Mouse (Mus musculus): Measurements from ENCODE around the gene Sectm1b.

DNA sequence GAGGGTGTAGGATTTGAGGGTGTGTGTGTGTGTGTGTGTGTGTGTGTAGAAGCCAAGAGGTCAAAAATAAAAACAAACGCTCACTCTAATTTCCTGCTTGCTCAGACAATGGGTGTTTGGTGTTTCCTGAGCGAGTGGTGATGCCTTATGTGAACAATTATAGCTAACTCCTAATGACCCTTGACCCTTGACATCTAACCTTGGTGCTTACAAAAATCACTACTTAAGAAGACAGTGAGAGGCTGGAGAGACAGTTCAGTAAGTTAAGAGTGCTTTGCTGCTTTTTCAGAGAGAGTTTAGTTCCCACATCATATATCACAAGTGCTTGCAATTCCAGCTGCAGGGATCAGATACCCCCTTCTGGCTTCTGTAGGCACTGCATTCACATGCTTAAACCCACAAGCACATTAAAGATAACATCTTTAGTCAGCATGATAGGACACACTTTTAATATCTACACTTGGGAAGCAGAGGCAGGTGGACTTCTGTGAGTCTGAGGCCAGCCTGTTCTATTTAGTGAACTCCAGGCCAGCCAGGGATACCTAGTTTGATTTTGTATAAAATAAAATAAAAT is 15.5 kb downstream of the Sectm1b start:
- TF ChIP-seq CTCF (IDR thresholded peaks at IDR 0.05; ENCODE audit: low read depth): peak; percentile 40
- TF ChIP-seq EP300 (IDR thresholded peaks at IDR 0.05; ENCODE audit: low read depth): no peak

Data from liver, embryonic 14.5 days (tissue).